Mouse (Mus musculus): ENCODE measurements around the gene Olfr1015.

Gene Olfr1015

GRCm38 (mm10) chr2:85781717-85782116 is at the start of gene Olfr1015:
Gene Olfr1015 (plus strand): TSS chr2:85782017.
- no peak for DNase-seq

GRCm38 (mm10) chr2:85753822-85754221 is 28.0 kb upstream of the Olfr1015 start:
- no peak for DNase-seq

GRCm38 (mm10) chr2:85762666-85763065 is 19.2 kb upstream of the Olfr1015 start, which contains the start of gene Olfr1012:
Gene Olfr1012 (minus strand): TSS chr2:85762766.
- DNase-seq: no peak

GRCm38 (mm10) chr2:85766798-85767197 is 15.0 kb upstream of the Olfr1015 start, which contains the start of gene Olfr1013:
Gene Olfr1013 (plus strand): TSS chr2:85767098.
- no peak for DNase-seq

GRCm38 (mm10) chr2:85772413-85772812 is 9.4 kb upstream of the Olfr1015 start, which contains the start of gene Olfr1014:
Gene Olfr1014 (plus strand): TSS chr2:85772713.
- DNase-seq: no peak

- DNase-seq: no peak
These were observed 10.5 kb downstream of the Olfr1015 start for GRCm38 (mm10) chr2:85792331-85792730.

GRCm38 (mm10) chr2:85802444-85802843 is 20.6 kb downstream of the Olfr1015 start, which contains the start of gene Olfr1016:
Gene Olfr1016 (minus strand): TSS chr2:85802544.
- DNase-seq: no peak

GRCm38 (mm10) chr2:85804501-85804900 is 22.7 kb downstream of the Olfr1015 start:
- DNase-seq: no peak

GRCm38 (mm10) chr2:85818179-85818578 is 36.4 kb downstream of the Olfr1015 start, which contains the start of gene Olfr1018:
Gene Olfr1018 (plus strand): TSS chr2:85818479.
- no peak for DNase-seq
